8 mouse cellular contexts compared by ENCODE assay signal in genomic region chrX:19165891-19166644, GRCm38 (mm10).
DNase-seq lines count a peak whose midpoint lies in the region; ATAC-seq and TF ChIP-seq lines count a peak whose summit lies in the region.

No protein-coding gene starts in this region.

- H3K4me3 ChIP-seq in embryonic facial prominence, embryonic 13.5 days, result peak overlapping the region; percentile 12; the same call in 1 of the 2 replicates
- no peak overlapping the region for H3K4me3 ChIP-seq in embryonic facial prominence, embryonic 10.5 days
- peak overlapping the region; percentile 42 for H3K4me3 ChIP-seq in left cerebral cortex, adult 2 months
- H3K4me3 ChIP-seq in intestine, postnatal 0 days (ENCODE audit: low read depth, low read length), result no peak overlapping the region

- no peaks in the 10 kb centered on the region for H3K4me1 ChIP-seq in embryonic facial prominence, embryonic 13.5 days
- H3K4me1 ChIP-seq in embryonic facial prominence, embryonic 10.5 days, result no peaks in the 10 kb centered on the region
- H3K4me1 ChIP-seq in intestine, postnatal 0 days (replicated peaks; ENCODE audit: control insufficient read depth, insufficient read depth, low read length), result no peaks in the 10 kb centered on the region

- no peak for DNase-seq in embryonic facial prominence, embryonic 10.5 days (ENCODE audit: low spot score)
- DNase-seq in left cerebral cortex, adult 2 months (ENCODE audit: extremely low spot score in 1 of 2, low spot score in 2 of 2), result no peak
- DNase-seq in left cerebral cortex, postnatal 25 days (ENCODE audit: low spot score in 2 of 2), result no peak
- peak; percentile 28 for DNase-seq in NIH3T3 (ENCODE audit: low read depth)
- no peak for DNase-seq in spleen, postnatal 14 days (ENCODE audit: low spot score in 2 of 2)
- DNase-seq in gastrocnemius, adult 8-10 months (ENCODE audit: low spot score in 2 of 2), result no peak

- H3K27me3 ChIP-seq in embryonic facial prominence, embryonic 13.5 days, result no peaks in the 10 kb centered on the region
- H3K27me3 ChIP-seq in embryonic facial prominence, embryonic 10.5 days (replicated peaks; ENCODE audit: low read depth, poor library complexity, severe bottlenecking), result no peaks in the 10 kb centered on the region
- H3K27me3 ChIP-seq in intestine, postnatal 0 days (replicated peaks; ENCODE audit: control insufficient read depth, insufficient read depth, low read length), result no peaks in the 10 kb centered on the region

- no peaks in the 10 kb centered on the region for H3K36me3 ChIP-seq in embryonic facial prominence, embryonic 13.5 days
- no peaks in the 10 kb centered on the region for H3K36me3 ChIP-seq in embryonic facial prominence, embryonic 10.5 days (replicated peaks)
- no peaks in the 10 kb centered on the region for H3K36me3 ChIP-seq in intestine, postnatal 0 days (ENCODE audit: control insufficient read depth, insufficient read depth)

- H3K27ac ChIP-seq in embryonic facial prominence, embryonic 13.5 days, result no peak overlapping the region
- no peak overlapping the region for H3K27ac ChIP-seq in embryonic facial prominence, embryonic 10.5 days (replicated peaks)
- H3K27ac ChIP-seq in left cerebral cortex, adult 2 months, result peak overlapping the region; percentile 37; the same call in 1 of the 2 replicates
- no peak overlapping the region for H3K27ac ChIP-seq in intestine, postnatal 0 days (ENCODE audit: low read depth, low read length)

- no peaks in the 10 kb centered on the region for H3K9me3 ChIP-seq in embryonic facial prominence, embryonic 13.5 days
- no peaks in the 10 kb centered on the region for H3K9me3 ChIP-seq in embryonic facial prominence, embryonic 10.5 days
- H3K9me3 ChIP-seq in intestine, postnatal 0 days (ENCODE audit: control insufficient read depth), result no peaks in the 10 kb centered on the region

- intact Hi-C loops in left cerebral cortex, adult 2 months (cut with DNase I), result loop anchor here (5.0 to 10.0 kb wide), 2 partner anchors 71 to 481 kb away; no protein-coding TSS in a partner anchor
- intact Hi-C loops in left cerebral cortex, postnatal 25 days (cut with DNase I), result loop anchor here (10.0 kb wide), 1 partner anchor 291 kb away; no protein-coding TSS in a partner anchor

- no peak overlapping the region for H3K9ac ChIP-seq in embryonic facial prominence, embryonic 13.5 days
- no peak overlapping the region for H3K9ac ChIP-seq in intestine, postnatal 0 days (ENCODE audit: low read depth, low read length)

- peak overlapping the region; percentile 49; the same call in 1 of the 2 replicates for H3K4me2 ChIP-seq in embryonic facial prominence, embryonic 13.5 days
- peak overlapping the region; percentile 46 for H3K4me2 ChIP-seq in intestine, postnatal 0 days (replicated peaks; ENCODE audit: low read depth)

- no peak for TF ChIP-seq CTCF in left cerebral cortex, adult 2 months (IDR thresholded peaks at IDR 0.05)
- no peak for TF ChIP-seq CTCF in intestine, postnatal 0 days (IDR thresholded peaks at IDR 0.05; ENCODE audit: low read depth)

- 56% methylated on average over 5 of the region's 5 CpGs for WGBS in embryonic facial prominence, embryonic 13.5 days
- WGBS in embryonic facial prominence, embryonic 10.5 days, result 83% methylated on average over 5 of the region's 5 CpGs
- 72% methylated on average over 5 of the region's 5 CpGs for WGBS in intestine, postnatal 0 days

- ATAC-seq in embryonic facial prominence, embryonic 13.5 days (ENCODE audit: insufficient number of reproducible peaks, insufficient read depth, low FRiP score, low TSS enrichment, low read depth), result no peak
- no peak for ATAC-seq in intestine, postnatal 0 days

Comparison
In these comparisons a context has a peak if more than half of its experiments do, and no peak if none do; other contexts are left out.
1. H3K4me3 ChIP-seq: peak in embryonic facial prominence, embryonic 13.5 days (single experiment) and left cerebral cortex, adult 2 months (single experiment); none in embryonic facial prominence, embryonic 10.5 days (single experiment) and intestine, postnatal 0 days (single experiment).